Mouse (Mus musculus): ENCODE data around the gene Cct5. TPM values are rescaled to one million over a fixed set of nuclear protein-coding genes. Genes with fewer than 3 reads are reported as not detected.

Cct5 gene
- total RNA-seq (2021) (100 to 1,000 TPM; 131 to 146 TPM), polyA plus RNA-seq (2012; rRNA removed) (64.3 and 112 TPM in 2 replicates)
- long read RNA-seq, transcript Cct5-201 (11 exons, 1,853 nt): major isoform, 163 of 169 reads
- long read RNA-seq, partial matches to known transcripts: 1 of 169 reads
- long read RNA-seq, other reads (novel, unspliced or antisense): 5 of 169 reads

GRCm38 (mm10) chr15:31601646-31602374 is at the start of gene Cct5, which contains the start of gene Fam173b:
Cct5 (minus strand) TSS chr15:31601804.
Fam173b (plus strand) TSS chr15:31601852.
- Histone ChIP-seq H3K27ac (peak within 1 kb of the TSS; percentile 95), H3K36me3 (ENCODE audit: control insufficient read depth, insufficient read depth, low read length) (peaks cover 4% of the 10 kb centered on the region; the same call in 1 of the 2 replicates), H3K9ac (ENCODE audit: low read depth, low read length) (peak within 1 kb of the TSS; percentile 100), H3K4me3 (peak within 1 kb of the TSS; percentile 95), H3K4me1 (ENCODE audit: control insufficient read depth, insufficient read depth, low read length) (peaks cover 8% of the 10 kb centered on the region), H3K27me3 (ENCODE audit: control insufficient read depth, insufficient read depth, low read length) (no peaks in the 10 kb centered on the region), H3K79me2 (replicated peaks; ENCODE audit: control insufficient read depth, insufficient read depth, low read length) (peaks cover 9% of the 10 kb centered on the region)
- intact Hi-C loops (cut with DNase I): loop anchor here (10.0 kb wide), 1 partner anchor 377 kb away; the partner anchor contains the start of gene Dap
- peak; percentile 98 to 99 for DNase-seq
- peak; percentile 96 for TF ChIP-seq POLR2A (IDR thresholded peaks at IDR 0.05; ENCODE audit: insufficient read depth, low read depth, low read length)
- TF ChIP-seq EP300 (IDR thresholded peaks at IDR 0.05; ENCODE audit: insufficient read depth, low read depth, low read length): 0 out of 2 replicates have a peak, but pooled peaks have one; percentile 14
- TF ChIP-seq CTCF (IDR thresholded peaks at IDR 0.05): no peak
- under 1% methylated on average over 63 of the region's 63 CpGs for WGBS

- WGBS: 93% methylated on average over 7 of the region's 7 CpGs
- intact Hi-C loops (cut with DNase I): no loop called here
- Histone ChIP-seq H3K4me3 (no peak overlapping the region), H3K27me3 (ENCODE audit: control insufficient read depth, insufficient read depth, low read length) (no peaks in the 10 kb centered on the region), H3K79me2 (replicated peaks; ENCODE audit: control insufficient read depth, insufficient read depth, low read length) (no peaks in the 10 kb centered on the region), H3K27ac (no peak overlapping the region), H3K9ac (ENCODE audit: low read depth, low read length) (no peak overlapping the region), H3K36me3 (ENCODE audit: control insufficient read depth, insufficient read depth, low read length) (no peaks in the 10 kb centered on the region), H3K4me1 (ENCODE audit: control insufficient read depth, insufficient read depth, low read length) (no peaks in the 10 kb centered on the region)
- no peak for DNase-seq
- TF ChIP-seq POLR2A (IDR thresholded peaks at IDR 0.05; ENCODE audit: insufficient read depth, low read depth, low read length): no peak
- TF ChIP-seq CTCF (IDR thresholded peaks at IDR 0.05): no peak
- TF ChIP-seq EP300 (IDR thresholded peaks at IDR 0.05; ENCODE audit: insufficient read depth, low read depth, low read length): no peak
Observed at GRCm38 (mm10) chr15:31650821-31651220, 49.2 kb upstream of the Cct5 start.

DNA sequence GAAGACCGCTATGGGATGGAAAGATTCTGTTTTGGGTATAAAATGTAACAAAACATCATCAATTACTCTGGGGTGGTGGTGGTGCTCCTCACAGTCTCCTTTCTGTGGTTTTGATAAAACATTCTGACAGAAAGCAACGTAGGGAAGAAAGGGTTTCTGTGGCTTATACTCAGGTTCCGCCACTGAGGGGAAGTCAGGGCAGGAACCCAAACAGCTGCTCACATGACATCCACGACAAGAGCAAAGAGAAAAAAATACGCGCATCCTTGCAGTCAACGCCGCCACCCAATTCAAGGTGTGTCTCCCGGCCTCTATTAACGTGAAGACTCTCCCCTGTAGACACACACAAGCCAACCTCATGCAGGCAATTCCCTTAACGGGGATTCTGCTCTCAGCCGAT is 48.1 kb upstream of the Cct5 start:
- no peak overlapping the region for H3K9ac ChIP-seq (ENCODE audit: low read depth, low read length)
- no peaks in the 10 kb centered on the region for H3K79me2 ChIP-seq (replicated peaks; ENCODE audit: control insufficient read depth, insufficient read depth, low read length)
- no peaks in the 10 kb centered on the region for H3K36me3 ChIP-seq (ENCODE audit: control insufficient read depth, insufficient read depth, low read length)
- intact Hi-C loops (cut with DNase I): no loop called here
- H3K27me3 ChIP-seq (ENCODE audit: control insufficient read depth, insufficient read depth, low read length): no peaks in the 10 kb centered on the region
- no peaks in the 10 kb centered on the region for H3K4me1 ChIP-seq (ENCODE audit: control insufficient read depth, insufficient read depth, low read length)
- no peak for TF ChIP-seq EP300 (IDR thresholded peaks at IDR 0.05; ENCODE audit: insufficient read depth, low read depth, low read length)
- WGBS: 84% methylated on average over 12 of the region's 12 CpGs
- no peak overlapping the region for H3K4me3 ChIP-seq
- no peak overlapping the region for H3K27ac ChIP-seq
- DNase-seq: no peak

DNA sequence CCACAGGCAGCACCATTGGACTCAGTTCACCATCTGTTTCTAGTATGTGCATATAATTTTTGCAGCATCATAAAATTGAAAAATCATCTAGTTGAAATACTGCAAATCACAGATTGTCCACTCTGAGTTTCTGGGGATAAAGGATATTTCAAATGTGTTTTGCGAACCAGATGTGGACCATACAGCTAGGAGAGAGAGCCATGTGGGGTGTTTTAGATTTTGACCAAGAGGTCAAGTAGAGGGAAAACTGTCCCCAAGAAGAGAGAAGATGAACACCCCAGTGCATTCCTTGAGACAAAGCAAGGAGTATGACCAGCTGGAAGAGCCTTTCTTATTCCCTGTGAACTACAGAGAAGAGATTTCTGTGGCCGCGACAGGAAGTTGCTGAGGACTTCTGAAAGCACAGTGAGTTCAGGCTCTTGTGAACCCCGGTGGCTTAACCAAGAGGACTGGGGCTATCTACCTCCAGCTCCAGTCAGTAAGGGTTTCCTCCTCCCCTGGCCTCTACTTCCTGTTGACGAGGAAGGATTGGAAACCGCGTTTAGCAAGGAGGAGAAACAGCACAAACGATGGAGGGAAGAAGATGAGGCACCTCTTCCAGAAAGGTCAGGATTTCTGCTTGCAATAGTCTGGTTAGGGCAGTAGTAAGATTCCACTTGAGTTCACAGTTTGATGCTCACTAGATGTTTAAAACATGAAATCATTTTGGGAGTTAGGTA is 46.4 kb upstream of the Cct5 start:
- no peak for DNase-seq
- H3K36me3 ChIP-seq (ENCODE audit: control insufficient read depth, insufficient read depth, low read length): no peaks in the 10 kb centered on the region
- no peak overlapping the region for H3K4me3 ChIP-seq
- intact Hi-C loops (cut with DNase I): no loop called here
- TF ChIP-seq POLR2A (IDR thresholded peaks at IDR 0.05; ENCODE audit: insufficient read depth, low read depth, low read length) (no peak), CTCF (IDR thresholded peaks at IDR 0.05) (no peak), EP300 (IDR thresholded peaks at IDR 0.05; ENCODE audit: insufficient read depth, low read depth, low read length) (no peak)
- H3K79me2 ChIP-seq (replicated peaks; ENCODE audit: control insufficient read depth, insufficient read depth, low read length): no peaks in the 10 kb centered on the region
- WGBS: 35% methylated on average over 8 of the region's 8 CpGs
- H3K9ac ChIP-seq (ENCODE audit: low read depth, low read length): no peak overlapping the region
- no peaks in the 10 kb centered on the region; the same call in 1 of the 2 replicates for H3K4me1 ChIP-seq (ENCODE audit: control insufficient read depth, insufficient read depth, low read length)
- no peaks in the 10 kb centered on the region for H3K27me3 ChIP-seq (ENCODE audit: control insufficient read depth, insufficient read depth, low read length)
- no peak overlapping the region for H3K27ac ChIP-seq

DNA sequence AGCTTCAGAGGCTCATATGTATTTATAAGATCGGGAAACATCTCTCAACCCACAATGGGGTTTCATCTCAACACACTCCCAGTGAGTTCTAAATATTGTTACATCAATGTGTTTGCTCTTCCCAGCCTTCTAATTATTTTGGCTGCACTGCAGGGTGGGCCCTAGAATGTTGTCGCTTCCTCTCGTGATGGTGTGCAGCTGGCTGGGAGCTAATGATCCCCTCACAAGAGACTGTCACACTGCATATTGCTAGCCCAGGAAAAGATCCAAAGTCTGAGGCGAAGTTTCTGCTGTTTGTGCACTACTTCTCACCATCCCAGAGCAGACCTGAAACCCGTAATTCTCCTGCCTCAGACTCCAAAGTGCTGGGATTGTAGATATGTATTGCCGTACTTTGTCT is 45.6 kb upstream of the Cct5 start:
- no peaks in the 10 kb centered on the region for H3K79me2 ChIP-seq (replicated peaks; ENCODE audit: control insufficient read depth, insufficient read depth, low read length)
- no peak for DNase-seq
- H3K27ac ChIP-seq: no peak overlapping the region
- no peaks in the 10 kb centered on the region; the same call in 1 of the 2 replicates for H3K4me1 ChIP-seq (ENCODE audit: control insufficient read depth, insufficient read depth, low read length)
- WGBS: 66% methylated on average over 6 of the region's 6 CpGs
- H3K36me3 ChIP-seq (ENCODE audit: control insufficient read depth, insufficient read depth, low read length): no peaks in the 10 kb centered on the region
- H3K27me3 ChIP-seq (ENCODE audit: control insufficient read depth, insufficient read depth, low read length): no peaks in the 10 kb centered on the region
- TF ChIP-seq EP300 (IDR thresholded peaks at IDR 0.05; ENCODE audit: insufficient read depth, low read depth, low read length) (no peak), POLR2A (IDR thresholded peaks at IDR 0.05; ENCODE audit: insufficient read depth, low read depth, low read length) (no peak), CTCF (IDR thresholded peaks at IDR 0.05) (no peak)
- no peak overlapping the region for H3K4me3 ChIP-seq
- no peak overlapping the region for H3K9ac ChIP-seq (ENCODE audit: low read depth, low read length)
- intact Hi-C loops (cut with DNase I): no loop called here

All from heart, adult 2 months (tissue).